Mouse (Mus musculus): ENCODE data around the gene Lrp2bp.
A peak's percentile ranks its signal among the peaks of the same experiment; 100 is the strongest.

Gene Lrp2bp

GRCm38 (mm10) chr8:45999138-45999783 is at the start of gene Lrp2bp:
Gene Lrp2bp, plus strand, starts transcription at chr8:45999303.
- DNase-seq, result peak; percentile 14

- DNase-seq, result no peak
These were observed 48.5 kb upstream of the Lrp2bp start for GRCm38 (mm10) chr8:45950622-45951021.

- no peak for DNase-seq
These were observed 28.2 kb upstream of the Lrp2bp start for GRCm38 (mm10) chr8:45970894-45971293.

- no peak for DNase-seq
These were observed 25.1 kb upstream of the Lrp2bp start for GRCm38 (mm10) chr8:45973988-45974505.

GRCm38 (mm10) chr8:45975126-45975836 is 23.8 kb upstream of the Lrp2bp start, which contains the start of the genes 1700029J07Rik and Ufsp2:
Gene 1700029J07Rik, minus strand, starts transcription at chr8:45975252.
Gene Ufsp2, plus strand, starts transcription at chr8:45975528.
- peak; percentile 99 for DNase-seq

- DNase-seq, result no peak
These were observed 23.1 kb upstream of the Lrp2bp start for GRCm38 (mm10) chr8:45975837-45976468.

- no peak for DNase-seq
These were observed 12.4 kb upstream of the Lrp2bp start for GRCm38 (mm10) chr8:45986665-45987064.

- DNase-seq, result no peak
These were observed 10.9 kb upstream of the Lrp2bp start for GRCm38 (mm10) chr8:45988189-45988588.

- DNase-seq, result no peak
These were observed 8.3 kb upstream of the Lrp2bp start for GRCm38 (mm10) chr8:45990631-45991310.

GRCm38 (mm10) chr8:45994111-45994510 is 5.0 kb upstream of the Lrp2bp start:
- no peak for DNase-seq

GRCm38 (mm10) chr8:45995576-45995975 is 3.5 kb upstream of the Lrp2bp start:
- no peak for DNase-seq

- no peak for DNase-seq
These were observed 875 bp upstream of the Lrp2bp start for GRCm38 (mm10) chr8:45998228-45998627.

- DNase-seq, result peak; percentile 97
These were observed 942 bp downstream of the Lrp2bp start for GRCm38 (mm10) chr8:45999784-46000705.

GRCm38 (mm10) chr8:46005596-46005995 is 6.5 kb downstream of the Lrp2bp start, which contains the start of gene Ankrd37:
Gene Ankrd37, minus strand, starts transcription at chr8:46005707.
- DNase-seq, result no peak

GRCm38 (mm10) chr8:46007050-46007672 is 8.1 kb downstream of the Lrp2bp start:
- no peak for DNase-seq

- DNase-seq, result no peak
These were observed 11.2 kb downstream of the Lrp2bp start for GRCm38 (mm10) chr8:46010306-46010705.

GRCm38 (mm10) chr8:46010746-46011680 is 11.9 kb downstream of the Lrp2bp start:
- DNase-seq, result peak; percentile 26

GRCm38 (mm10) chr8:46022203-46022602 is 23.1 kb downstream of the Lrp2bp start:
- no peak for DNase-seq

- DNase-seq, result no peak
These were observed 23.7 kb downstream of the Lrp2bp start for GRCm38 (mm10) chr8:46022758-46023157.

- no peak for DNase-seq
These were observed 25.3 kb downstream of the Lrp2bp start for GRCm38 (mm10) chr8:46024392-46024791.
